Mouse (Mus musculus) forebrain, embryonic 14.5 days (tissue): ENCODE data around the gene Hs3st3b1. TPM values are rescaled to one million over a fixed set of nuclear protein-coding genes. Genes with fewer than 3 reads are reported as not detected.

Experiments used
- ATAC-seq: fragments of 200-750 bp; cut with Nextera tagmentation; 2 replicates; pipeline ENCODE4 v1.8.0; 2017; ENCODE audit warnings: mild to moderate bottlenecking, moderate library complexity
- DNase-seq: peaks from one replicate; pipeline ENCODE4 v3.0.0-alpha.2; 2015; ENCODE audit warnings: low spot score
- H3K27ac ChIP-seq: fragments of 300-500 bp; sonication (generic); 2 replicates; pipeline ENCODE4 v1.5.1; 2014; ENCODE audit warnings: low read depth, mild to moderate bottlenecking, control low read depth, low read length, moderate library complexity
- H3K27me3 ChIP-seq: fragments of 300-500 bp; sonication (generic); replicated peaks from 2 replicates; pipeline ENCODE4 v1.6.1; 2014; ENCODE audit warnings: low read length, control low read depth, mixed read lengths; ENCODE audit not compliant: control insufficient read depth, insufficient read depth
- H3K36me3 ChIP-seq: fragments of 300-500 bp; sonication (generic); 2 replicates; pipeline ENCODE4 v1.6.1; 2014; ENCODE audit warnings: low read length, control low read depth; ENCODE audit not compliant: control insufficient read depth, insufficient read depth
- H3K4me1 ChIP-seq: fragments of 300-500 bp; sonication (generic); 2 replicates; pipeline ENCODE4 v1.6.1; 2014; ENCODE audit warnings: antibody characterized with exemption, low read length, control low read depth; ENCODE audit not compliant: control insufficient read depth, insufficient read depth
- H3K4me2 ChIP-seq: fragments of 300-500 bp; sonication (generic); 2 replicates; pipeline ENCODE4 v1.6.1; 2014; ENCODE audit warnings: mild to moderate bottlenecking, control low read depth, low read length
- H3K4me3 ChIP-seq: fragments of 300-500 bp; sonication (generic); 2 replicates; pipeline ENCODE4 v1.5.1; 2014; ENCODE audit warnings: low read depth, low read length, control low read depth
- H3K9ac ChIP-seq: fragments of 300-500 bp; sonication (generic); 2 replicates; pipeline ENCODE4 v1.6.1; 2014; ENCODE audit warnings: mild to moderate bottlenecking, low read length, control low read depth, moderate library complexity
- H3K9me3 ChIP-seq: fragments of 300-500 bp; sonication (generic); replicated peaks from 2 replicates; pipeline ENCODE4 v1.6.1; 2016; ENCODE audit warnings: low read length, control low read depth, mixed read lengths; ENCODE audit not compliant: control insufficient read depth
- WGBS: fragments of 180-500 bp; shearing (Covaris S2); extraction: QIAGEN DNeasy Blood & Tissue Kit; methylation state at CpG from one replicate; pipeline ENCODE4 v1.1.7; 2014; 5-methylcytosine and 5-hydroxymethylcytosine counted together
- polyA plus RNA-seq: library from polyadenylated mRNA; unstranded; fragments of >200 nt; fragmentation: Nextera tagmentation; extraction: Ambion mirVana; gene quantifications from 2 replicates; pipeline ENCODE4 v1.2.1, GENCODE M21; 2014

The Hs3st3b1 gene
- polyA plus RNA-seq, 1 experiment from 2014 or later: 3.3 TPM

GRCm38 (mm10) chr11:63837526-63837925 lies 84.6 kb downstream of the Hs3st3b1 start:
- no peak overlapping the region for H3K4me3 ChIP-seq
- H3K27me3 ChIP-seq: no peaks in the 10 kb centered on the region
- no peak overlapping the region for H3K4me2 ChIP-seq
- no peaks in the 10 kb centered on the region for H3K36me3 ChIP-seq
- no peak overlapping the region for H3K9ac ChIP-seq
- WGBS: 80% methylated on average over 13 of the region's 13 CpGs
- DNase-seq (no peak), ATAC-seq (no peak)
- H3K9me3 ChIP-seq: no peaks in the 10 kb centered on the region
- H3K27ac ChIP-seq: no peak overlapping the region
- no peaks in the 10 kb centered on the region for H3K4me1 ChIP-seq

Other genes starting within 250 kb of the Hs3st3b1 start
- 20.0 and 22.1 TPM in 2 replicates for gene Cox10, start 157.2 kb upstream of the Hs3st3b1 start, polyA plus RNA-seq